Mouse (Mus musculus) CH12.LX (cell line): ENCODE results near the gene Adgrl3.

Experiments
- CTCF ChIP-seq, 2 experiments: IDR thresholded peaks in 1 of 2; conservative IDR thresholded peaks in 1 of 2; 2 replicates each; pipeline ENCODE4 v1.5.1; 2011 to 2012; ENCODE audit warnings: low read depth in 2 of 2, low read length in 2 of 2, improper control_type of control experiment in 1 of 2, inconsistent platforms in 1 of 2, mild to moderate bottlenecking in 1 of 2, moderate library complexity in 1 of 2
- ETS1 ChIP-seq: conservative IDR thresholded peaks from 2 replicates; pipeline ENCODE4 v1.6.1; 2012; ENCODE audit warnings: low read depth, mild to moderate bottlenecking, inconsistent platforms, low read length, improper control_type of control experiment, moderate library complexity
- KAT2A ChIP-seq: IDR thresholded peaks from 2 replicates; pipeline ENCODE4 v1.6.1; 2012; ENCODE audit warnings: low read length, improper control_type of control experiment, inconsistent platforms; ENCODE audit not compliant: insufficient replicate concordance
- MAFK ChIP-seq: IDR thresholded peaks from 2 replicates; pipeline ENCODE4 v1.6.1; 2011; ENCODE audit warnings: low read length, improper control_type of control experiment; ENCODE audit not compliant: insufficient replicate concordance
- MYC ChIP-seq: IDR thresholded peaks from 2 replicates; pipeline ENCODE4 v1.6.1; 2011; ENCODE audit warnings: low read depth, mild to moderate bottlenecking, improper control_type of control experiment, low read length
- NRF1 ChIP-seq: IDR thresholded peaks from 2 replicates; pipeline ENCODE4 v1.6.1; 2014; ENCODE audit warnings: low read depth, mild to moderate bottlenecking, inconsistent platforms, low read length, improper control_type of control experiment, moderate library complexity
- POLR2A ChIP-seq: IDR thresholded peaks from 2 replicates; pipeline ENCODE4 v1.6.1; 2011; ENCODE audit warnings: low read depth, mild to moderate bottlenecking, improper control_type of control experiment, low read length
- POLR2AphosphoS2 ChIP-seq: IDR thresholded peaks from 2 replicates; pipeline ENCODE4 v1.6.1; 2011; ENCODE audit warnings: low read depth, low read length, improper control_type of control experiment
- RCOR1 ChIP-seq: conservative IDR thresholded peaks from 2 replicates; pipeline ENCODE4 v1.6.1; 2012; ENCODE audit warnings: low read depth, mild to moderate bottlenecking, inconsistent platforms, low read length, improper control_type of control experiment
- TCF12 ChIP-seq: IDR thresholded peaks from 2 replicates; pipeline ENCODE4 v1.6.1; 2014; ENCODE audit warnings: low read depth, mild to moderate bottlenecking, inconsistent platforms, low read length, improper control_type of control experiment
- USF2 ChIP-seq: conservative IDR thresholded peaks from 2 replicates; pipeline ENCODE4 v1.6.1; 2011; ENCODE audit warnings: low read depth, low read length, improper control_type of control experiment
- ZC3H11A ChIP-seq: IDR thresholded peaks from 2 replicates; pipeline ENCODE4 v1.6.1; 2012; ENCODE audit warnings: low read depth, mild to moderate bottlenecking, inconsistent platforms, low read length, improper control_type of control experiment

GRCm38 (mm10) chr5:81076377-81076776 lies 56.4 kb downstream of the Adgrl3 start:
- TF ChIP-seq POLR2AphosphoS2 (no peak), TCF12 (no peak), CTCF (conservative IDR thresholded peaks at IDR 0.05 in 1 of 2, IDR thresholded peaks at IDR 0.05 in 1 of 2; ENCODE audit: low read depth in 2 of 2, low read length in 2 of 2) (no peak), ZC3H11A (no peak), NRF1 (no peak), POLR2A (no peak), KAT2A (no peak), MYC (no peak), MAFK (no peak), ETS1 (peak; percentile 50; the same call in 1 of the 2 replicates), USF2 (no peak), RCOR1 (no peak)
